Mouse (Mus musculus) cortical plate, adult 2 months (tissue): ENCODE measurements around the gene Map3k13.

Source experiments
- CTCF ChIP-seq: fragments of 200-500 bp; IDR thresholded peaks from 2 replicates; pipeline ENCODE4 v1.5.1; 2011; ENCODE audit warnings: mild to moderate bottlenecking, control low read depth, low read length; ENCODE audit not compliant: insufficient read depth; ENCODE audit errors: extremely low read depth
- POLR2A ChIP-seq: fragments of 200-500 bp; IDR thresholded peaks from 2 replicates; pipeline ENCODE4 v1.6.1; 2011; ENCODE audit warnings: mild to moderate bottlenecking, low read length, control low read depth; ENCODE audit not compliant: insufficient read depth; ENCODE audit errors: extremely low read depth

GRCm38 (mm10) chr16:21865250-21865982, 71.3 kb downstream of the Map3k13 start:
- TF ChIP-seq POLR2A: no peak
- TF ChIP-seq CTCF: no peak
